Mouse (Mus musculus): ENCODE data around the gene Gm21992.

Gene Gm21992

GRCm38 (mm10) chr19:4811063-4811908 is at the start of gene Gm21992, which contains the start of gene Rbm14:
Gene Gm21992, minus strand, starts transcription at chr19:4811612.
Gene Rbm14, minus strand, starts transcription at chr19:4811634.
- peak; percentile 99 for DNase-seq (ENCODE audit: low read depth, low spot score)

- no peak for DNase-seq (ENCODE audit: low read depth, low spot score)
Observed at GRCm38 (mm10) chr19:4859081-4859480, 47.7 kb upstream of the Gm21992 start.

- DNase-seq (ENCODE audit: low read depth, low spot score), result no peak
Observed at GRCm38 (mm10) chr19:4855951-4856350, 44.5 kb upstream of the Gm21992 start.

GRCm38 (mm10) chr19:4855470-4855820 is 44.0 kb upstream of the Gm21992 start:
- no peak for DNase-seq (ENCODE audit: low read depth, low spot score)

- peak; percentile 69 for DNase-seq (ENCODE audit: low read depth, low spot score)
Observed at GRCm38 (mm10) chr19:4854552-4855469, 43.4 kb upstream of the Gm21992 start, which contains the start of gene Ctsf. Gene Ctsf, plus strand, starts transcription at chr19:4855130.

- peak; percentile 75 for DNase-seq (ENCODE audit: low read depth, low spot score)
Observed at GRCm38 (mm10) chr19:4850281-4850680, 38.9 kb upstream of the Gm21992 start.

- DNase-seq (ENCODE audit: low read depth, low spot score), result peak; percentile 95
Observed at GRCm38 (mm10) chr19:4849800-4850199, 38.4 kb upstream of the Gm21992 start.

- DNase-seq (ENCODE audit: low read depth, low spot score), result peak; percentile 82
Observed at GRCm38 (mm10) chr19:4847490-4847889, 36.1 kb upstream of the Gm21992 start.

GRCm38 (mm10) chr19:4845846-4846245 is 34.4 kb upstream of the Gm21992 start:
- DNase-seq (ENCODE audit: low read depth, low spot score), result no peak

GRCm38 (mm10) chr19:4842611-4843010 is 31.2 kb upstream of the Gm21992 start:
- no peak for DNase-seq (ENCODE audit: low read depth, low spot score)

- no peak for DNase-seq (ENCODE audit: low read depth, low spot score)
Observed at GRCm38 (mm10) chr19:4840848-4841247, 29.4 kb upstream of the Gm21992 start.

- DNase-seq (ENCODE audit: low read depth, low spot score), result peak; percentile 98
Observed at GRCm38 (mm10) chr19:4839149-4839548, 27.7 kb upstream of the Gm21992 start, which contains the start of the genes Ccs and Ccdc87. Gene Ccs, minus strand, starts transcription at chr19:4839332. Gene Ccdc87, plus strand, starts transcription at chr19:4839366.

- DNase-seq (ENCODE audit: low read depth, low spot score), result no peak
Observed at GRCm38 (mm10) chr19:4838526-4839140, 27.2 kb upstream of the Gm21992 start.

GRCm38 (mm10) chr19:4837049-4837448 is 25.6 kb upstream of the Gm21992 start:
- DNase-seq (ENCODE audit: low read depth, low spot score), result no peak

GRCm38 (mm10) chr19:4836096-4836495 is 24.7 kb upstream of the Gm21992 start:
- peak; percentile 55 for DNase-seq (ENCODE audit: low read depth, low spot score)

GRCm38 (mm10) chr19:4833977-4834376 is 22.6 kb upstream of the Gm21992 start:
- no peak for DNase-seq (ENCODE audit: low read depth, low spot score)

GRCm38 (mm10) chr19:4829156-4829555 is 17.7 kb upstream of the Gm21992 start:
- DNase-seq (ENCODE audit: low read depth, low spot score), result no peak

GRCm38 (mm10) chr19:4828444-4829114 is 17.2 kb upstream of the Gm21992 start:
- DNase-seq (ENCODE audit: low read depth, low spot score), result peak; percentile 85

- DNase-seq (ENCODE audit: low read depth, low spot score), result no peak
Observed at GRCm38 (mm10) chr19:4820678-4821303, 9.4 kb upstream of the Gm21992 start.

GRCm38 (mm10) chr19:4817182-4817835 is 5.9 kb upstream of the Gm21992 start:
- DNase-seq (ENCODE audit: low read depth, low spot score), result peak; percentile 51
